Mouse (Mus musculus): Measurements from ENCODE around the gene Sntb2.
A peak's percentile ranks its signal among the peaks of the same experiment; 100 is the strongest.

The Sntb2 gene

DNA sequence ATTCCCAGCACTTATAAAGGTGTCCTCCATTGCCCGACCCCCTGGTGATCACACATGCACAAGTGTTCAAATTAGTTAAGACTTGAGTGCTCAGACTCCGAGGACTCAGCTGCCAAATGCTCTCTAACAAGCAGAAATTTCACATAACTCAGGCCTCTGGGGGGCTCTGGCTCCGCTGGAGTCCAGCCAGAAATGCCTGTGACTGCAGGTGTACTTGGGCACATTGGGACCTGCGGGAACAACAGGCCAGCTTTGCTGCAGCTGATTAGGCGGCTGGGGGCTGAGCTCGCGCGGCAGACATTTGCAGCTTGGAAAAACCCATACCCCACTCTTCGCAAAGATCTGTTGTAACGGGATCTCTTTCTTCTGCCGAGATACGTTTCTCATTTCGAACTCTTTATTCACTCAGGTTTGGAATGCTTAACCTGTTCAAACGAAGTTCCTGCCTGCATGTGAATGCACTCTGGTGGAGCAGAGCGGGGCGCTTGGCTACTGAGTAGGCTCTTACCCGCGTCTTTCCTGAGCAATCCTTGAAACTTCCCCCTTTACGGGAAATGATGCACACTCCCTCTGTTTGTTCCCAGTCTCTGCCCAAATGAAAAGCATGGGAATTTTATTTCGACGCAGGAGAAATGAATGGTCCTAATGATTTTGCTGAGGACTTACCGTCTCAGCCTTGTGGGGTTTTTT, 3.0 kb upstream of the Sntb2 start:
- DNase-seq: peak; percentile 21

DNA sequence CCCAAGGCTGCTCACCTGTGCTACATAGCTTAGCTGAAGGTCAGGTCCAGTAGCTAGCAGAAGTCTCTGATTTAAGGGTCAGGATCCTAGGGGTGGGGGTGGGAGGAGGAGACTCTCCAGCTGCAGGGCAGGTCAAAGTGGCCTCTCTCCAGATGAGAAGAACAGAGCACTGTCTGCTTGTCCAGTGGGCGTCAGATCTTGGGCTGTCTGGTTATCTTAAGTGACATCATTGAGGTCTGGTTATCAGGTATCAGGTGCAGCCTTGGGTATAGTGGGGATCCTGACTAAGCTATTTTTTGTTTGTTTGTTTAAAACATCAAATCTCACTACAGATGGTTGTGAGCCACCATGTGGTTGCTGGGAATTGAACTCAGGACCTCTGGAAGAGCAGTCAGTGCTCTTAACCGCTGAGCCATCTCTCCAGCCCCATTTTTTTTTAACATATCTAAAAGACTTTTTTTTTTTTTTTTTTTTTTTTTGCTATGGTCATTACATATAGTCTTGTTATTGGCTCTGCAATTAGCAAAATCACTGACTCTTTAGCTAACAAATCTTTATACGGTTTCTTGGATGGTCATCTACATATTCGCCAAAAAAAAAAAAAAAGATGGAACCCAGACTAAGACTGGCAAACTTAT, 1.9 kb upstream of the Sntb2 start:
- no peak for DNase-seq

- DNase-seq: no peak
These were observed 1.1 kb upstream of the Sntb2 start for GRCm38 (mm10) chr8:106934226-106934977.

- DNase-seq: peak; percentile 49
These were observed 438 bp downstream of the Sntb2 start for GRCm38 (mm10) chr8:106935899-106936477.

GRCm38 (mm10) chr8:106936478-106937051, 1.0 kb downstream of the Sntb2 start:
- DNase-seq: peak; percentile 27

GRCm38 (mm10) chr8:106937081-106937800, 1.7 kb downstream of the Sntb2 start:
- no peak for DNase-seq

DNA sequence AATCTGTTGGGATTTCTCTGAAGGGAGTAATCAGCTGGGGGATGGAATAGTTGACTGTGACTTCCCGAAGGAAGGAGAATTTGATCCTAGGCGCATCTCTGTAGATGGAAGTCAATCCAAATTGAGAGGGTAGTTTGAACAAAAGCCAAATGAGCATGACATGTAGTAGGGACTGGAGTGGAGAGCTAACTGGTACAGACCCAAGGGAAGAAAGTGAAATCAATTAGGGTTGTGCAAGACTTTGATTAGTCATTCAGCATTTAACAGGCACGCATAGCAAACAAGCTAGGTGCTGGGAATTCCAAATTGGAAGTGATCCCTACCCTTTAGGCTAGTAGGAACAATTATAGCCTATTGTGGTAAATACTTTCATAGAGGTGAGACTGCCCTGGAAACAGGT, 6.3 kb downstream of the Sntb2 start:
- no peak for DNase-seq

DNA sequence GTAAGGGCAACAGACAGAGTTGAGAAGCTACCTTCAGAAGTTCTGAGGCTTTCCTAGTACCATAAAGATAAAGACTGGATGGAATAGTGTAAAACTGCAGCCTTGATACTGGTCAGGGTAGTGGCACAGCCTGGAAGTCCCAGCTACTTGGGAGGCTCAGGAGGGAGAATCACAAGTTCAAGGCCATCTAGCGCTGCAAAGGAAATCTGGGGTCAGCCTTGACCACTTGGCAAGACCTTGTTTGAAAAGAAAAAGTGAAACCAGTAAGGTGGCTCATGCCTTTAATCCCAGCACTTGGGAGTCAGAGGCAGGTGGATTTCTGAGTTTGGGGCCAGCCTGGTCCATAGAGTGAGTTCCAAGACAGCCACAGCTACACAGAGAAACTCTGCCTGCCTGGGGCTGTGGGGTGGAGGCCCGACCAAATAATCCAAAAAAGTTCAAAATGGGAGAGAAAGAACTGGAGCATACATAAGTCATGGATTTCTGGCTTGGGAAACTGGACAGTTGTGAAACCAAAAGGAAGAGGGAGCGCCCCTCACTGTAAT, 8.4 kb downstream of the Sntb2 start:
- no peak for DNase-seq

- DNase-seq: no peak
These were observed 9.2 kb downstream of the Sntb2 start for GRCm38 (mm10) chr8:106944756-106945155.

- DNase-seq: no peak
These were observed 13.2 kb downstream of the Sntb2 start for GRCm38 (mm10) chr8:106948678-106949243.

DNA sequence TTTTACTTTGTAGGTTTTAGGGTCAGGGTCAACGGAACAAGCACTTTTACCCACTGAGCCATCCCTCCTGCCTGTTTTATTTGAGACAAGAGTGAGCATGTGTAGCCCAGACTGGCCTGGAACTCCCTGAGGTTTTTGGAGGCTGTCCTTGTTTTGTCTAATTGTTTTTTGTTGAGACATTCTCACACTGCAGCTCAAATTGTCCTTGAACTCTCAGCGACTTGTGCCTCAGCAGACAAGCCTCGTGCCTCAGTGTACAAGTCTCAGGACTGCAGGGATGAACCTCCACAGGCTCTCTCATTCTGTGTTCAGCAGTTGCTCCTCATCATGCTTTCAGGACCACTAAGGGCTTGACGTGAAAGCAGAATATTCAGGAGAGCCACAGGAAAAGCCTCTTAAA, 16.2 kb downstream of the Sntb2 start:
- DNase-seq: no peak

GRCm38 (mm10) chr8:106953571-106953970, 18.0 kb downstream of the Sntb2 start:
- DNase-seq: no peak

GRCm38 (mm10) chr8:106957086-106957485, 21.5 kb downstream of the Sntb2 start:
- no peak for DNase-seq

GRCm38 (mm10) chr8:106958212-106958611, 22.7 kb downstream of the Sntb2 start:
- no peak for DNase-seq

DNA sequence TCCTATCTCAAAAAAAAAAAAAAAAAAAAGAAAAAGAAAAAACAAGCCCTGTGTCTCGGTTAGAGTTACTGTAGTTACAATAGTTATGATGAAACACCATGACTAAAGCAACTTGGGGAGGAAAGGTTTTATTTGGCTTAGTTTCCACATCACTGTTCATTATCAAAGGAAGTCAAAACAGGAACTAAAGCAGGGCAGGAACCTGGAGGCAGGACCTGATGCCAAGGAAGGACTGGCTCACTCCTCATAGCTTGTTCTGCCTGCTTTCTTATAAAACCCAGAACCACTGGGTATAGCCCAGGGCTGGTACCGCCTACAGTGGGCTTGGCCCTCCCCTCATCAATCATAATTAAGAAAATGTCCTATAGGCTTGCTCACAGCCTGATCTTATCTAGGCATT, 24.1 kb downstream of the Sntb2 start:
- DNase-seq: no peak

DNA sequence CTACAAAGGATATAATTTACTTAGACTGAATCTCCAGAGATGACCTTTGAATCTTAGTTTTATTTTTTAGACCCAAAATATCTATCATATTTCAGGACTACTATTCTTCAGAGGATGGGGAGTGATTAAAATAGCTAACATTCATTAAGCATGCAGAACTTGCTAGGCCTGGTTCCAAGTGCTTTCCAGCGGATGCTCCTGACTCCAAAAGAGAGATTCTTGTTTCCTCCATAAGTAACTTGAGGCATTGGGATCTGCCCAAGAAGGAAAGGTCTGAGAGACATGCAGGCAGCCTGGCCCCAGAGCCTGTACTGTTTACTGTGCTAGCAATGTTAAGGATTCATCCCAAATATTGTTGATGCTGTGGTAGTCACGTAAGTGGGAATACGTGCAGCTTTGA, 26.8 kb downstream of the Sntb2 start:
- DNase-seq: no peak

DNA sequence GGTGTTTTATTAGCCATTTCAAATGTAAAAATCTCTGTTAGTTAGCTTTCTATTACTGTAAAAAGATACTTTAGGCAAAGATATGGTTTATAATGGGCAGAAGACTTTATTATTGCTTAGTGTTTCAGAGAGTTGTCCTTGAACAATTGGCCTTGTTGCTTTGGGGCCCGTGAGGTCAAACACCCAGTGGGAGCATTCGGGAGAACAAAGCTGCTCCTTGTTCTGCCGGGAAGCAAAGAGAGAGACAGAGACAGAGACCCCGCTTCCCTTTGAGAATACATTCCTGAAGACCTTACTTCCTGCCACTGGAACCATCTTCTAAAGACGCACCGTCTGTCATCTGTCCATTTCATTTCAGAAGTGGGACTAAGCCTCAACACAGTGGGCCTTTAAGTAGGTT, 27.8 kb downstream of the Sntb2 start:
- no peak for DNase-seq

DNA sequence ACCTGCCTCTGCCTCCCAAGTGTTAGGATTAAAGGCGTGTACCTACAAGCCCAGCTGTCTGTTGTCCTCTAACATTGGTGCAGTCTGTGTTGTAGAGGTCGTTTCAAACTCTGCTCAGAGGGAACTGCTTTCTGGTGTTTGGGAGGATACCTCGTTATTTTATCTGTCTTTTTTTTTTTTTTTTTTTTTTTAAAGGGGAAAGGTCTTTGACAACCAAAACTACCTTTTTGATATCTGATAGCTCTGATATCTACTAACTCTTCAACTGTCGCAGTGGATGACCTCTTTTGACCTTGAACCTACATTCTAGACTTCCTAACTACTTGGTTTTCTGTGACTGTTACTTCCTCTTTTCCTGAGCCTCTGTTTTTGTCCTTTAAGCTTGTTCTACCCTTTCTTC, 29.0 kb downstream of the Sntb2 start:
- no peak for DNase-seq

DNA sequence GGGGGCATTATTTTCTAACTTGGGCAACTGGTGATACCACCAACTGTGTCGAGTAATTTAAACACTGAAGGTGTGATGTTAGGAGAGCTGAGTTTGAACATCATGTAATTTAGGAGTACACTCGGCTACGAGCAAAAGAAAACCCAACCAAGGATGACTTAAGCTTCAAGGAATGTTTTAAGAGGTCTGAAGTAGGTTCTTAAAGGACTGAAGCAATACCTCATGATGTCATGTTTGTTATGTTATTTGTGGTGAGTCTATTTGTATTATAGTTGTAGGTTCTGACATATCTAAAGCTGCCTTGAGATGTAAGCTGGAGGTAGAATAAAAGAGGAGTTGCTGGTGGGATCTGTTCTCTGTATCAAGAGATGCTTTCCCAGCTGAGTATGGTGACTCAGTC, 34.4 kb downstream of the Sntb2 start:
- no peak for DNase-seq

GRCm38 (mm10) chr8:106971916-106972315, 36.4 kb downstream of the Sntb2 start:
- DNase-seq: no peak

DNA sequence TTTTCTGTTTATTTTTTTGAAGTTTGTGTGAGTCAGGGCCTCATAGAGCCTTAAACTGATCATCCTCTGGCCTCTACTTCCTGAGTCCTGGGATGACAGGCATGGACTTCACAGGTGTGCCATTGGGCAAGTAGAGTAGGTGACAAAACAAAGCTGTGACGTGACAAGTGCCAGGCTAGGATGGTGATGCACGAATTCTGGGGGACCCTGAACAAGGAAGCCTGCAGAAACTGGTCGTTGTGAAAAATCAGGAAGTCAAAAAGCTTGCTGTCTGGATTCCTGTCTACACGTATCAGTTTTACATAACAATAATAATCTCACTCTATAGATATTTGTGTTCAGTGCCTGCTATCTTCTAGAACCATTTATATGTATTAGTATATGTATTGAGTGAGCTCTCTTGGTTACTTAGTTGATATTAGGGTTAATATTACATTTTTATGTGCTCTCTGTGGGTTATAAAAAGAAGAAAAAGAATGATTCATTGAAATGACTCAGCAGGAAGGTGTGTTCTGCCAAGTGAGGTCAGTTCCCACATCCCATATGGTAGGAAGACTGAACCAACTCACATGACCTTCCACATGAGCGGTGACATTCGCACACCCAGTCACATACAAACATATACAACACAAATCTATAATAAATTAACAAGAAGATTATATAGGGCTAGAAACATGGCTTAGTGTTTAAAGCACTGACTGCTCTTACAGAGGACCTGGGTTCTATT, 37.2 kb downstream of the Sntb2 start:
- no peak for DNase-seq
